Mouse (Mus musculus) MEL (cell line): ENCODE measurements around the gene Psmb4. TPM values are rescaled to one million over a fixed set of nuclear protein-coding genes. Genes with fewer than 3 reads are reported as not detected.

ENCODE experiments used
- DNase-seq: peaks from one replicate; pipeline ENCODE4 v3.0.0; 2011; ENCODE audit warnings: low read depth, low spot score
- H3K27ac ChIP-seq: 2 replicates; pipeline ENCODE4 v1.5.1; 2012; ENCODE audit warnings: low read depth, mild to moderate bottlenecking, control low read depth, low read length, moderate library complexity; ENCODE audit not compliant: control insufficient read depth
- H3K27me3 ChIP-seq, 2 experiments: fragments of 150-350 bp in 1 of 2; sonication (generic) in 1 of 2; 2 replicates each; pipeline ENCODE4 v1.6.1; 2012; ENCODE audit warnings: low read length in 2 of 2, mild to moderate bottlenecking in 2 of 2, improper control_type of control experiment in 1 of 2, moderate library complexity in 1 of 2; ENCODE audit not compliant: insufficient read depth in 2 of 2, control insufficient read depth in 1 of 2
- H3K36me3 ChIP-seq, 2 experiments: 2 replicates each; pipeline ENCODE4 v1.6.1; 2012 to 2014; ENCODE audit warnings: low read length in 2 of 2, improper control_type of control experiment in 1 of 2, inconsistent platforms in 1 of 2, mild to moderate bottlenecking in 1 of 2; ENCODE audit not compliant: insufficient read depth in 2 of 2, control insufficient read depth in 1 of 2
- H3K4me1 ChIP-seq, 2 experiments: fragments of 150-350 bp in 1 of 2; sonication (generic) in 1 of 2; 2 replicates each; pipeline ENCODE4 v1.6.1; 2012; ENCODE audit warnings: low read length in 2 of 2, improper control_type of control experiment in 1 of 2, mild to moderate bottlenecking in 1 of 2; ENCODE audit not compliant: insufficient read depth in 2 of 2, control insufficient read depth in 1 of 2
- H3K4me3 ChIP-seq, 2 experiments: fragments of 150-350 bp in 1 of 2; sonication (generic) in 1 of 2; 2 replicates each; pipeline ENCODE4 v1.5.1; 2012; ENCODE audit warnings: low read depth in 2 of 2, low read length in 2 of 2, mild to moderate bottlenecking in 2 of 2, moderate library complexity in 2 of 2, control low read depth in 1 of 2, improper control_type of control experiment in 1 of 2; ENCODE audit not compliant: control insufficient read depth in 1 of 2, insufficient read depth in 1 of 2
- H3K79me2 ChIP-seq: 2 replicates; pipeline ENCODE4 v1.6.1; 2012; ENCODE audit warnings: mild to moderate bottlenecking, low read length, moderate library complexity; ENCODE audit not compliant: control insufficient read depth, poor library complexity, insufficient read depth
- H3K9ac ChIP-seq: 2 replicates; pipeline ENCODE4 v1.6.1; 2012; ENCODE audit warnings: low read depth, mild to moderate bottlenecking, control low read depth, low read length, moderate library complexity; ENCODE audit not compliant: control insufficient read depth, poor library complexity, severe bottlenecking
- H3K9me3 ChIP-seq: fragments of 150-350 bp; sonication (generic); replicated peaks from 2 replicates; pipeline ENCODE4 v1.6.1; 2012; ENCODE audit warnings: mild to moderate bottlenecking, low read length, improper control_type of control experiment, moderate library complexity; ENCODE audit not compliant: insufficient read depth
- BHLHE40 ChIP-seq: IDR thresholded peaks from 2 replicates; pipeline ENCODE4 v1.6.1; 2012; ENCODE audit warnings: low read depth, mild to moderate bottlenecking, inconsistent platforms, low read length, improper control_type of control experiment, borderline replicate concordance
- CHD1 ChIP-seq: IDR thresholded peaks from 2 replicates; pipeline ENCODE4 v1.6.1; 2012; ENCODE audit warnings: low read depth, mild to moderate bottlenecking, inconsistent platforms, low read length, improper control_type of control experiment
- CHD2 ChIP-seq: IDR thresholded peaks from 2 replicates; pipeline ENCODE4 v1.6.1; 2011; ENCODE audit warnings: low read length, improper control_type of control experiment
- CTCF ChIP-seq, 3 experiments: IDR thresholded peaks in 2 of 3; conservative IDR thresholded peaks in 1 of 3; 2 replicates each; pipeline ENCODE4 v1.5.1; 2011 to 2012; ENCODE audit warnings: low read length in 3 of 3, low read depth in 2 of 3, mild to moderate bottlenecking in 2 of 3, improper control_type of control experiment in 1 of 3, inconsistent platforms in 1 of 3, mixed read lengths in 1 of 3, moderate library complexity in 1 of 3; ENCODE audit not compliant: control insufficient read depth in 1 of 3, insufficient read depth in 1 of 3, poor library complexity in 1 of 3, severe bottlenecking in 1 of 3
- E2F4 ChIP-seq: IDR thresholded peaks from 2 replicates; pipeline ENCODE4 v1.6.1; 2011; ENCODE audit warnings: low read depth, low read length, improper control_type of control experiment, borderline replicate concordance
- ELF1 ChIP-seq: IDR thresholded peaks from 2 replicates; pipeline ENCODE4 v1.6.1; 2014; ENCODE audit warnings: low read depth, mild to moderate bottlenecking, inconsistent platforms, low read length, improper control_type of control experiment, moderate library complexity
- EP300 ChIP-seq, 2 experiments: IDR thresholded peaks; 2 replicates each; pipeline ENCODE4 v1.6.1; 2011; ENCODE audit warnings: improper control_type of control experiment in 2 of 2, low read length in 2 of 2, low read depth in 1 of 2, mild to moderate bottlenecking in 1 of 2
- ETS1 ChIP-seq: IDR thresholded peaks from 2 replicates; pipeline ENCODE4 v1.6.1; 2012; ENCODE audit warnings: low read depth, mild to moderate bottlenecking, inconsistent platforms, low read length, improper control_type of control experiment, moderate library complexity
- GABPA ChIP-seq: IDR thresholded peaks from 2 replicates; pipeline ENCODE4 v1.6.1; 2012; ENCODE audit warnings: low read depth, mild to moderate bottlenecking, inconsistent platforms, low read length, improper control_type of control experiment, moderate library complexity
- GATA1 ChIP-seq: IDR thresholded peaks from 2 replicates; pipeline ENCODE4 v1.6.1; 2011; ENCODE audit warnings: low read depth, low read length, improper control_type of control experiment
- HCFC1 ChIP-seq: IDR thresholded peaks from 2 replicates; pipeline ENCODE4 v1.6.1; 2012; ENCODE audit warnings: low read depth, mild to moderate bottlenecking, inconsistent platforms, low read length, improper control_type of control experiment, moderate library complexity
- JUND ChIP-seq: IDR thresholded peaks from 2 replicates; pipeline ENCODE4 v1.6.1; 2011; ENCODE audit warnings: low read depth, mild to moderate bottlenecking, improper control_type of control experiment, low read length
- KAT2A ChIP-seq: conservative IDR thresholded peaks from 2 replicates; pipeline ENCODE4 v1.6.1; 2012; ENCODE audit warnings: low read depth, low read length, improper control_type of control experiment, inconsistent platforms
- MAFK ChIP-seq: IDR thresholded peaks from 2 replicates; pipeline ENCODE4 v1.6.1; 2011; ENCODE audit warnings: low read depth, mild to moderate bottlenecking, low read length, improper control_type of control experiment, borderline replicate concordance
- MAX ChIP-seq: IDR thresholded peaks from 2 replicates; pipeline ENCODE4 v1.6.1; 2011; ENCODE audit warnings: low read length, improper control_type of control experiment
- MAZ ChIP-seq: IDR thresholded peaks from 2 replicates; pipeline ENCODE4 v1.6.1; 2012; ENCODE audit warnings: low read depth, mild to moderate bottlenecking, inconsistent platforms, low read length, improper control_type of control experiment
- MYB ChIP-seq: IDR thresholded peaks from 2 replicates; pipeline ENCODE4 v1.6.1; 2011; ENCODE audit warnings: mild to moderate bottlenecking, low read depth, low read length, improper control_type of control experiment
- MYC ChIP-seq: IDR thresholded peaks from 2 replicates; pipeline ENCODE4 v1.6.1; 2011; ENCODE audit warnings: low read depth, mild to moderate bottlenecking, low read length, improper control_type of control experiment, moderate library complexity
- NELFE ChIP-seq: IDR thresholded peaks from 2 replicates; pipeline ENCODE4 v1.6.1; 2011; ENCODE audit warnings: low read depth, low read length, improper control_type of control experiment
- NRF1 ChIP-seq: IDR thresholded peaks from 2 replicates; pipeline ENCODE4 v1.6.1; 2014; ENCODE audit warnings: low read depth, mild to moderate bottlenecking, inconsistent platforms, low read length, improper control_type of control experiment, moderate library complexity; ENCODE audit not compliant: poor library complexity, insufficient read depth, severe bottlenecking
- POLR2A ChIP-seq, 2 experiments: IDR thresholded peaks; 2 replicates each; pipeline ENCODE4 v1.6.1; 2011 to 2012; ENCODE audit warnings: low read length in 2 of 2, mild to moderate bottlenecking in 2 of 2, control low read depth in 1 of 2, improper control_type of control experiment in 1 of 2, low read depth in 1 of 2, moderate library complexity in 1 of 2; ENCODE audit not compliant: control insufficient read depth in 1 of 2, insufficient read depth in 1 of 2, poor library complexity in 1 of 2
- POLR2AphosphoS2 ChIP-seq: IDR thresholded peaks from 2 replicates; pipeline ENCODE4 v1.6.1; 2011; ENCODE audit warnings: low read length, improper control_type of control experiment
- POLR2AphosphoS5 ChIP-seq: IDR thresholded peaks from 2 replicates; pipeline ENCODE4 v1.6.1; 2012; ENCODE audit warnings: low read depth, borderline replicate concordance, mild to moderate bottlenecking, inconsistent platforms, low read length, moderate library complexity, mixed read lengths
- RAD21 ChIP-seq: IDR thresholded peaks from 2 replicates; pipeline ENCODE4 v1.6.1; 2011; ENCODE audit warnings: mild to moderate bottlenecking, low read depth, low read length, improper control_type of control experiment
- RCOR1 ChIP-seq: IDR thresholded peaks from 2 replicates; pipeline ENCODE4 v1.6.1; 2012; ENCODE audit warnings: low read depth, mild to moderate bottlenecking, inconsistent platforms, low read length, improper control_type of control experiment
- SIN3A ChIP-seq: IDR thresholded peaks from 2 replicates; pipeline ENCODE4 v1.6.1; 2012; ENCODE audit warnings: low read length, improper control_type of control experiment, inconsistent platforms
- SMC3 ChIP-seq: IDR thresholded peaks from 2 replicates; pipeline ENCODE4 v1.6.1; 2011; ENCODE audit warnings: low read depth, low read length, improper control_type of control experiment
- TAL1 ChIP-seq: IDR thresholded peaks from 2 replicates; pipeline ENCODE4 v1.6.1; 2012; ENCODE audit warnings: mild to moderate bottlenecking, inconsistent platforms, low read length, moderate library complexity, mixed read lengths
- TBP ChIP-seq: IDR thresholded peaks from 2 replicates; pipeline ENCODE4 v1.8.0; 2011; ENCODE audit warnings: low read depth, low read length, improper control_type of control experiment
- TCF12 ChIP-seq: IDR thresholded peaks from 2 replicates; pipeline ENCODE4 v1.6.1; 2014; ENCODE audit warnings: low read depth, mild to moderate bottlenecking, inconsistent platforms, low read length, improper control_type of control experiment, moderate library complexity
- UBTF ChIP-seq: IDR thresholded peaks from 2 replicates; pipeline ENCODE4 v1.6.1; 2012; ENCODE audit warnings: low read depth, mild to moderate bottlenecking, inconsistent platforms, low read length, improper control_type of control experiment, moderate library complexity, borderline replicate concordance; ENCODE audit not compliant: insufficient read depth
- USF1 ChIP-seq: IDR thresholded peaks from 2 replicates; pipeline ENCODE4 v1.6.1; 2014; ENCODE audit warnings: low read depth, mild to moderate bottlenecking, inconsistent platforms, low read length, improper control_type of control experiment, moderate library complexity
- ZC3H11A ChIP-seq: IDR thresholded peaks from 2 replicates; pipeline ENCODE4 v1.6.1; 2012; ENCODE audit warnings: low read depth, mild to moderate bottlenecking, inconsistent platforms, low read length, improper control_type of control experiment
- ZKSCAN1 ChIP-seq: IDR thresholded peaks from 2 replicates; pipeline ENCODE4 v1.6.1; 2012; ENCODE audit warnings: low read depth, mild to moderate bottlenecking, inconsistent platforms, low read length, improper control_type of control experiment, moderate library complexity
- ZMIZ1 ChIP-seq: IDR thresholded peaks from 2 replicates; pipeline ENCODE4 v1.6.1; 2012; ENCODE audit warnings: low read depth, mild to moderate bottlenecking, inconsistent platforms, low read length, improper control_type of control experiment, moderate library complexity
- polyA plus RNA-seq, 2 experiments: library from polyadenylated mRNA; stranded (reverse) in 1 of 2; unstranded in 1 of 2; fragments of >175 nt in 1 of 2; fragments of >200 nt in 1 of 2; gene quantifications; 2 replicates each; pipeline versions ENCODE4 v1.2.1 to v1.2.4; 2012; ENCODE audit warnings: low replicate concordance in 2 of 2, low read depth in 1 of 2; ENCODE audit not compliant: insufficient read length in 2 of 2, insufficient read depth in 1 of 2, missing spikeins in 1 of 2
- total RNA-seq: library from RNA; depleted of rRNA; stranded (reverse); fragments of 300-350 nt; gene quantifications from 2 replicates; pipeline ENCODE4 v1.2.3, GENCODE M21; 2012; rRNA removed

The Psmb4 gene
- total RNA-seq: 890 and 977 TPM in 2 replicates
- 100 to 1,000 TPM; 826 to 964 TPM for polyA plus RNA-seq

DNA sequence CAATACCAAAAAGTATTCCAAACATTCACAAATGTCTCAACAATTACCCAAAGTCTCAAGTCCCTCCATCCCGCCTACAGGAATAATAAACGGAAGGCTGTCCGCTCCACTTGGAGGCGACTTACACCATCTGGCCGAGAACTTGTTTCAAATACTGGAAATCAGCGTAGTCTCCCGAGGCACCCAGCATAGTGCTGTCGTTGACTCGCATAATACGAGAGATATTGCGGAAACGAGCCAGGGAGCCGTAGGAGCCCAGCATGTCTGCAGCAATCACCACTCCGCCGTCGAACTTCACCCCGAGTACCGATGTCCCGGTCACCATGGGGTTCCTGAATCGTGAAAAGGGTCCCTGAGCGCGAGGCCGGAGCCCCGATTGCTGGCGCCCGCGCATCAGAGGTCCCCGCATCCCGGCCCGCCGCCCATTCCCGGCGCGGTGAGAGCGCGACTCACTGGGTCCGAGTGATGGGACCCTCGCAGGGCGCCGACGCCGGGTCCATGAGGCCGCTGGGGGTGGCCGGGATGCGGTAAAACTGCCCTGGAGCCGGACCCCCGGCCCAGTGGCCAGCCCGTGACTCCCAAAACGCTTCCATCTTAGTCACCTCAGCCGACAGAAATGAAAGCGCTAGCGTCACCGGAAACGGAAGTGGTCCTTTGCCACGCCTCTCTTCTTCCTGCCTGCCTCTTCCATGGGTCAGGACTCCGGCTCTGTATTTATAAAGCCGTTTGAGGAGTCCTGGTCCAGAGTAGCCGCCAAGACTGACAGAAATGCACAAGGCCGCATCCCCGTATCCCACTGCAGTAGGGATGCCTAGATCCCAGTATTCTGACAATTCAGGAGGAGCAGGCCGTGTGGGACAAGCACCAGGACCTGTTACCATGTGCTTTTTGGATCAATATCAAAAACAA lies at the start of gene Psmb4:
Gene Psmb4, minus strand, starts transcription at position 646 of the 909 bp plus-strand sequence.
- Histone ChIP-seq H3K4me1 (peaks cover 6 to 17% of the 10 kb centered on the region in 2 experiments), H3K9ac (peak within 1 kb of the TSS; percentile 97), H3K36me3 (peaks cover 13 to 16% of the 10 kb centered on the region in 2 experiments), H3K9me3 (no peaks in the 10 kb centered on the region), H3K27ac (peak within 1 kb of the TSS; percentile 92), H3K79me2 (peaks cover 18% of the 10 kb centered on the region), H3K27me3 (no peaks in the 10 kb centered on the region), H3K4me3 (peak within 1 kb of the TSS; percentile 66 to 93)
- peak; percentile 98 for DNase-seq
- TF ChIP-seq MYC (peak; percentile 98), CTCF (IDR thresholded peaks at IDR 0.05 in 2 of 3, conservative IDR thresholded peaks at IDR 0.05 in 1 of 3; ENCODE audit: control insufficient read depth in 1 of 3, insufficient read depth in 1 of 3, low read depth in 2 of 3, low read length in 3 of 3, poor library complexity in 1 of 3, severe bottlenecking in 1 of 3) (no peak), BHLHE40 (0 out of 2 replicates have a peak, but pooled peaks have one; percentile 25), NELFE (peak; percentile 100), ZMIZ1 (peak; percentile 99), MYB (no peak), SMC3 (no peak), POLR2AphosphoS5 (peak; percentile 76; the same call in 1 of the 2 replicates), SIN3A (peak; percentile 95), EP300 (IDR thresholded peaks at IDR 0.05; ENCODE audit: low read depth in 1 of 2, low read length in 2 of 2) (0 out of 4 replicates have a peak, but pooled peaks of 1 of the 2 experiments have one; percentile 4), E2F4 (no peak; the same call in 1 of the 2 replicates), MAZ (0 out of 2 replicates have a peak, but pooled peaks have one; percentile 46), NRF1 (no peak; the same call in 1 of the 2 replicates), POLR2AphosphoS2 (peak; percentile 100), RCOR1 (peak; percentile 49), GATA1 (0 out of 2 replicates have a peak, but pooled peaks have one; percentile 33), MAX (peak; percentile 91), MAFK (no peak; the same call in 1 of the 2 replicates), USF1 (0 out of 2 replicates have a peak, but pooled peaks have one; percentile 8), ETS1 (peak; percentile 64), KAT2A (peak; percentile 54; the same call in 1 of the 2 replicates), UBTF (no peak), CHD2 (no peak), TAL1 (no peak), POLR2A (IDR thresholded peaks at IDR 0.05; ENCODE audit: control insufficient read depth in 1 of 2, insufficient read depth in 1 of 2, low read depth in 1 of 2, low read length in 2 of 2, poor library complexity in 1 of 2) (peak; percentile 89 to 100), TBP (peak; percentile 96), ELF1 (peak; percentile 84), GABPA (no peak), ZKSCAN1 (no peak), CHD1 (peak; percentile 93; the same call in 1 of the 2 replicates), RAD21 (no peak), ZC3H11A (no peak), HCFC1 (peak; percentile 91), JUND (peak; percentile 22; the same call in 1 of the 2 replicates), TCF12 (peak; percentile 86)
